Mouse (Mus musculus): ENCODE data around the gene Gpr135.
A peak's percentile ranks its signal among the peaks of the same experiment; 100 is the strongest.

The Gpr135 gene

GRCm38 (mm10) chr12:72070327-72071269, at the start of gene Gpr135:
Gene Gpr135 (minus strand): TSS chr12:72071125.
- peak; percentile 74 for DNase-seq (ENCODE audit: low spot score)

- no peak for DNase-seq (ENCODE audit: low spot score)
Measured at GRCm38 (mm10) chr12:72115686-72116345, 44.9 kb upstream of the Gpr135 start.

DNA sequence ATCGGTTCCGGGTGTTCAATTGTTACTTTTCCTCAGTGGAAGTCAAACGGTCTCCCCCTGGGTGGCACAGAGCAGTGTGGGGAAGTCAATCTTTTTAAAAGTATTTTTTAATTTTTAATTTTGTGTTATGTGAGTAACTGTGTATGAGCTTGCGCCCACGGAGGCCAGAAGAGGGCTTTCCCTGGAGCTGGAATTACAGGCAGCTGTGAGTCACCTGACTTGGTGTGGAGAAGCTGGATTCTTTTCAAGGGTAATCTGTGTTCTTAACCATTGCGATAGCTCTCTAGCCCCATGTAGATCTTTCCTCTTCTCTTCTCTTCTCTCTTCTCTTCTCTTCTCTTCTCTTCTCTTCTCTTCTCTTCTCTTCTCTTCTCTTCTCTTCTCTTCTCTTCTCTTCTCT, 44.2 kb upstream of the Gpr135 start:
- no peak for DNase-seq (ENCODE audit: low spot score)

GRCm38 (mm10) chr12:72104525-72105281, 33.8 kb upstream of the Gpr135 start:
- peak; percentile 61 for DNase-seq (ENCODE audit: low spot score)

DNA sequence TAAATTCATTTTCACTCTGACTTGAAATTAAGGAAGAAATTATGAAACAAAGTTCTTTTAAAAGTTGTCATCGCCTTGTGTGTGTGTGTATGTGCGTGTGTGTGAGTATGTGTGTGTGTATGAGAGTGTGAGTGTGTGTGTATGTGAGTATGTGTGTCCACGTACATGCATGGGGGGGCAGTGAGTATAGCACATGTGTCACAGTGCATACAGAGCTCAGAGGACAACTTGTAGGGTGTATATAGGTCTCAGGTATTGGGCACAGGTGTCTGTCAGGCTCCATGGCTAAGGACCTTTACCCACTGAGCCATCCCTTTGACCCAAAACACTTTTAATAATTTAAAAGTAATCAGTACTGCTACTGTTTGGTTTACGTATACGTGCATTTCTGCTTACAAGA, 33.1 kb upstream of the Gpr135 start:
- no peak for DNase-seq (ENCODE audit: low spot score)

- DNase-seq (ENCODE audit: low spot score) = no peak
Measured at GRCm38 (mm10) chr12:72102776-72103175, 31.9 kb upstream of the Gpr135 start.

- DNase-seq (ENCODE audit: low spot score) = no peak
Measured at GRCm38 (mm10) chr12:72096966-72097365, 26.0 kb upstream of the Gpr135 start.

- no peak for DNase-seq (ENCODE audit: low spot score)
Measured at GRCm38 (mm10) chr12:72089802-72090201, 18.9 kb upstream of the Gpr135 start.

GRCm38 (mm10) chr12:72086166-72086825, 15.4 kb upstream of the Gpr135 start:
- DNase-seq (ENCODE audit: low spot score) = no peak

DNA sequence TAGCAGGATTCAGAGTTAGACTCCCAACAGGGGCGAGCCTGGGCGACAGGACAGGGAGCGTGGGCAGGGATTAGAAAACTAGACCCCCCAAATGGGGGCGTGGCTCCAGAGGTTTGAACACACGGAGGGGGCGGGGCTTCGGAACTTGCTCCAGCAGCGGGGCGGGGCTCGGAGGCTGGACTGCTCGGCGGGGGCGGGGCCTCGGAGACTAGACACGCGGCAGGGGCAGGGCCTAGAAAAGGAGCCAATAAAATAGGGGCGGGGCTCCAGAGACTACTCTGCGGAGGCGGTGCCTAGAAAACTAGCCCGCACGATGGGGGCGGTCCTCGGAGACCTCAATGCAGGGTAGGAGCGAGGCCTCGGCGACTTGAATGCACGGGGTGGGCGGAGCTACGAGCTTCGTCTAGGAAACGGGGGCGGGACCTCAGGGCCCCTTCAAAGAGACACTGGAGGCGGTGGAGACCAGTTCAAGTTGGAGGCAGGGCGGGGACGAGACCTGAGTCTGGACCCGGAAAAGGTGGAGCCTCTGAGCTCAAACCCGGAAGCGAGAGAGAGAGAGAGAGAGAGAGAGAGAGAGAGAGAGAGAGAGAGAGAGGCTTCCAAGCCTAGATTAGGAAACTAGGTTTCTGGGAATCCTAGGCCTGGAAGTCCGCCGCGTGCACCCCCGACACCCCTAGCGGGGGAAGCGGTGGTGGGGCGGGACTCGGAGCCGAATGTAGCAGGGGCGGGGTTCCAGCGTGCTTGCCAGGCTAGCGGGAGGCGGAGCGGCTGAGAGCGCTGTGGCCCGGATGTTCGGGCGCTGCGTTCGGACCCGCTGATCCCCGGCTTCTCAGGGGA, 14.6 kb upstream of the Gpr135 start, which contains the start of the genes L3hypdh and Jkamp:
TSS of gene L3hypdh (minus strand) at position 111 of the 837 bp plus-strand sequence.
TSS of gene Jkamp (plus strand) at position 261 of the 837 bp plus-strand sequence.
- peak; percentile 99 for DNase-seq (ENCODE audit: low spot score)

GRCm38 (mm10) chr12:72085024-72085328, 14.1 kb upstream of the Gpr135 start:
- DNase-seq (ENCODE audit: low spot score) = no peak

GRCm38 (mm10) chr12:72084261-72085023, 13.5 kb upstream of the Gpr135 start:
- peak; percentile 53 for DNase-seq (ENCODE audit: low spot score)

DNA sequence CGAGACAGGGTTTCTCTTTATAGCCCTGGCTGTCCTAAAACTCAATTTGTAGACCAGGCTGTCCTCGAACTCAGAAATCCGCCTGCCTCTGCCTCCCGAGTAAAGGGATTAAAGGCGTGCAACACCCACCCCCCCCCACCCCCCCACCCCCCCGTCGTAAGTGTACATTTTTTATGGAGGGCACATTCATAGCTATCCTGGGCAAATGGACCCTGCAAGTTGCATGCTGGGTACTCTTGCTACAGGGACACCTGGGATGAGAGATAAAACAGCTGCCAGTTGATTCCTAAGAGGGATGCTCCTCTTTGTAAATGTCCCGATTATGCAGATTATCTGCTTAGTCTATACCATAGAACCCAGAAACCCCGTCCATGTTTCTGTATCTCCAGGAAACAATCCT, 12.3 kb upstream of the Gpr135 start:
- DNase-seq (ENCODE audit: low spot score) = no peak

- DNase-seq (ENCODE audit: low spot score) = peak; percentile 9
Measured at GRCm38 (mm10) chr12:72082370-72082769, 11.4 kb upstream of the Gpr135 start.

DNA sequence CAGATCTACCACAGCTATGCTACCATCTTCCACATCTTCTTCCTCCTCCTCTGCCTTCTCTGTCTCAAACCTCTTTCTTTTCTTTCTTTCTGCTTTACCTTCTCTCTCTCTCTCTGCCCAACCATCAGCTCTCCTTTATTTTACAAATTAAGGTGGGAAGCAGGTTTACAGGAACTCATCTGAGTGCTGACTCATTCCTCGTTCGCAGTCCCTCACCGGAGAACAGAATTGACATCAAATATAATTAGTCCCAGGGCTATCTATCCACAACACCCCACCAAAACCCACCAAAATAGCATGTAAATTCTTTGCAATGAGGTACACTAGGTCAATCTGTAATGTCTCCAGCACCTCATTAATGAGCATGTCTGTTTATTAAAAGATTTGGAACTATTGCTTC, 11.0 kb upstream of the Gpr135 start:
- no peak for DNase-seq (ENCODE audit: low spot score)

- no peak for DNase-seq (ENCODE audit: low spot score)
Measured at GRCm38 (mm10) chr12:72078248-72078647, 7.3 kb upstream of the Gpr135 start.

GRCm38 (mm10) chr12:72069626-72070326, 1.1 kb downstream of the Gpr135 start:
- no peak for DNase-seq (ENCODE audit: low spot score)

GRCm38 (mm10) chr12:72057780-72058179, 13.1 kb downstream of the Gpr135 start:
- no peak for DNase-seq (ENCODE audit: low spot score)

GRCm38 (mm10) chr12:72053851-72054250, 17.1 kb downstream of the Gpr135 start:
- no peak for DNase-seq (ENCODE audit: low spot score)

GRCm38 (mm10) chr12:72053303-72053702, 17.6 kb downstream of the Gpr135 start:
- DNase-seq (ENCODE audit: low spot score) = no peak
